Mouse (Mus musculus) right cerebral cortex, postnatal 25 days (tissue): Measurements from ENCODE around the gene Fxr2.

Experiments used
- DNase-seq: peaks from one replicate; pipeline ENCODE4 v3.0.0; 2022

Gene Fxr2

GRCm38 (mm10) chr11:69632284-69633089 is at the start of gene Fxr2:
TSS of gene Fxr2 (plus strand) at chr11:69632990.
- peak; percentile 100 for DNase-seq

GRCm38 (mm10) chr11:69584008-69584407 is 48.8 kb upstream of the Fxr2 start:
- no peak for DNase-seq

GRCm38 (mm10) chr11:69584937-69585336 is 47.9 kb upstream of the Fxr2 start:
- no peak for DNase-seq

GRCm38 (mm10) chr11:69585718-69586325 is 47.0 kb upstream of the Fxr2 start:
- no peak for DNase-seq

- DNase-seq = no peak
Measured at GRCm38 (mm10) chr11:69589207-69589834, 43.5 kb upstream of the Fxr2 start.

GRCm38 (mm10) chr11:69590622-69591021 is 42.2 kb upstream of the Fxr2 start:
- DNase-seq = no peak

GRCm38 (mm10) chr11:69591424-69591823 is 41.4 kb upstream of the Fxr2 start:
- no peak for DNase-seq

- peak; percentile 56 for DNase-seq
Measured at GRCm38 (mm10) chr11:69591899-69592637, 40.7 kb upstream of the Fxr2 start.

GRCm38 (mm10) chr11:69592799-69593198 is 40.0 kb upstream of the Fxr2 start:
- no peak for DNase-seq

- DNase-seq = no peak
Measured at GRCm38 (mm10) chr11:69594853-69595252, 37.9 kb upstream of the Fxr2 start.

- DNase-seq = no peak
Measured at GRCm38 (mm10) chr11:69599436-69599835, 33.4 kb upstream of the Fxr2 start.

GRCm38 (mm10) chr11:69600098-69600497 is 32.7 kb upstream of the Fxr2 start:
- DNase-seq = peak; percentile 57

- DNase-seq = no peak
Measured at GRCm38 (mm10) chr11:69601768-69602167, 31.0 kb upstream of the Fxr2 start.

- DNase-seq = no peak
Measured at GRCm38 (mm10) chr11:69603516-69603915, 29.3 kb upstream of the Fxr2 start.

GRCm38 (mm10) chr11:69604347-69604746 is 28.4 kb upstream of the Fxr2 start:
- no peak for DNase-seq

GRCm38 (mm10) chr11:69604795-69605664 is 27.8 kb upstream of the Fxr2 start:
- DNase-seq = peak; percentile 40

GRCm38 (mm10) chr11:69605726-69606490 is 26.9 kb upstream of the Fxr2 start, which contains the start of gene Atp1b2:
TSS of gene Atp1b2 (minus strand) at chr11:69605942.
- DNase-seq = peak; percentile 83

- no peak for DNase-seq
Measured at GRCm38 (mm10) chr11:69606491-69606795, 26.3 kb upstream of the Fxr2 start.

GRCm38 (mm10) chr11:69606832-69607231 is 26.0 kb upstream of the Fxr2 start:
- no peak for DNase-seq

- no peak for DNase-seq
Measured at GRCm38 (mm10) chr11:69608525-69608924, 24.3 kb upstream of the Fxr2 start.

- DNase-seq = no peak
Measured at GRCm38 (mm10) chr11:69609416-69609815, 23.4 kb upstream of the Fxr2 start.

GRCm38 (mm10) chr11:69610899-69611298 is 21.9 kb upstream of the Fxr2 start:
- no peak for DNase-seq
